Mouse (Mus musculus): ENCODE measurements around the gene Tsga10ip. TPM values are rescaled to one million over a fixed set of nuclear protein-coding genes. Genes with fewer than 3 reads are reported as not detected.

Gene Tsga10ip
- 2.0 TPM in 1 of 2 replicates, not detected in the other for polyA plus RNA-seq (2014; fragmentation: Nextera tagmentation; extraction: Ambion mirVana)

- ATAC-seq (ENCODE audit: insufficient number of reproducible peaks, insufficient read depth, low FRiP score, low read depth): no peak
- Histone ChIP-seq H3K9ac (replicated peaks; ENCODE audit: low read depth, low read length) (no peak within 1 kb of the TSS), H3K4me1 (ENCODE audit: control insufficient read depth, insufficient read depth, low read length) (peaks cover 5% of the 10 kb centered on the region; the same call in 1 of the 2 replicates), H3K36me3 (ENCODE audit: control insufficient read depth, insufficient read depth, low read length) (no peaks in the 10 kb centered on the region), H3K4me2 (replicated peaks; ENCODE audit: low read depth, low read length) (no peak within 1 kb of the TSS), H3K27ac (ENCODE audit: low read length) (no peak within 1 kb of the TSS), H3K27me3 (ENCODE audit: control insufficient read depth, insufficient read depth, low read length) (no peaks in the 10 kb centered on the region), H3K4me3 (ENCODE audit: low read depth, low read length) (no peak within 1 kb of the TSS), H3K9me3 (ENCODE audit: control insufficient read depth, low read depth, low read length) (no peaks in the 10 kb centered on the region)
- WGBS: 73% methylated on average over 8 of the region's 8 CpGs
Measured at GRCm38 (mm10) chr19:5402293-5402692, at the start of gene Tsga10ip. Gene Tsga10ip, minus strand, starts transcription at chr19:5402526.

GRCm38 (mm10) chr19:5451766-5452165, 49.4 kb upstream of the Tsga10ip start:
- H3K27me3 ChIP-seq (ENCODE audit: control insufficient read depth, insufficient read depth, low read length): peaks cover 10% of the 10 kb centered on the region
- peaks cover 34% of the 10 kb centered on the region for H3K4me1 ChIP-seq (ENCODE audit: control insufficient read depth, insufficient read depth, low read length)
- no peak overlapping the region for H3K9ac ChIP-seq (replicated peaks; ENCODE audit: low read depth, low read length)
- 79% methylated on average over 6 of the region's 6 CpGs for WGBS
- H3K27ac ChIP-seq (ENCODE audit: low read length): no peak overlapping the region
- H3K9me3 ChIP-seq (ENCODE audit: control insufficient read depth, low read depth, low read length): no peaks in the 10 kb centered on the region
- H3K4me2 ChIP-seq (replicated peaks; ENCODE audit: low read depth, low read length): no peak overlapping the region
- no peak overlapping the region for H3K4me3 ChIP-seq (ENCODE audit: low read depth, low read length)
- 0 out of 2 replicates have a peak, but pooled peaks cover 6% of the 10 kb centered on the region for H3K36me3 ChIP-seq (ENCODE audit: control insufficient read depth, insufficient read depth, low read length)
- no peak for ATAC-seq (ENCODE audit: insufficient number of reproducible peaks, insufficient read depth, low FRiP score, low read depth)

GRCm38 (mm10) chr19:5449673-5450072, 47.3 kb upstream of the Tsga10ip start:
- Histone ChIP-seq H3K36me3 (ENCODE audit: control insufficient read depth, insufficient read depth, low read length) (0 out of 2 replicates have a peak, but pooled peaks cover 6% of the 10 kb centered on the region), H3K4me3 (ENCODE audit: low read depth, low read length) (no peak overlapping the region), H3K9me3 (ENCODE audit: control insufficient read depth, low read depth, low read length) (no peaks in the 10 kb centered on the region), H3K27ac (ENCODE audit: low read length) (no peak overlapping the region), H3K4me2 (replicated peaks; ENCODE audit: low read depth, low read length) (no peak overlapping the region), H3K9ac (replicated peaks; ENCODE audit: low read depth, low read length) (no peak overlapping the region), H3K4me1 (ENCODE audit: control insufficient read depth, insufficient read depth, low read length) (peaks cover 16% of the 10 kb centered on the region), H3K27me3 (ENCODE audit: control insufficient read depth, insufficient read depth, low read length) (peaks cover 14% of the 10 kb centered on the region)
- ATAC-seq (ENCODE audit: insufficient number of reproducible peaks, insufficient read depth, low FRiP score, low read depth): no peak
- 81% methylated on average over 3 of the region's 3 CpGs for whole genome bisulfite sequencing

GRCm38 (mm10) chr19:5448354-5449150, 46.2 kb upstream of the Tsga10ip start:
- peaks cover 16% of the 10 kb centered on the region for H3K4me1 ChIP-seq (ENCODE audit: control insufficient read depth, insufficient read depth, low read length)
- H3K9ac ChIP-seq (replicated peaks; ENCODE audit: low read depth, low read length): no peak overlapping the region

GRCm38 (mm10) chr19:5447515-5448353, 45.4 kb upstream of the Tsga10ip start, which contains the start of gene Fosl1:
Gene Fosl1, plus strand, starts transcription at chr19:5447547.
- no peak within 1 kb of the TSS for H3K9ac ChIP-seq (replicated peaks; ENCODE audit: low read depth, low read length)
- no peak within 1 kb of the TSS for H3K27ac ChIP-seq (ENCODE audit: low read length)
- H3K4me2 ChIP-seq (replicated peaks; ENCODE audit: low read depth, low read length): peak within 1 kb of the TSS; percentile 99
- H3K36me3 ChIP-seq (ENCODE audit: control insufficient read depth, insufficient read depth, low read length): no peaks in the 10 kb centered on the region
- under 1% methylated on average over 70 of the region's 70 CpGs for WGBS
- ATAC-seq (ENCODE audit: insufficient number of reproducible peaks, insufficient read depth, low FRiP score, low read depth): peak; percentile 57; the same call in 1 of the 2 replicates
- H3K4me3 ChIP-seq (ENCODE audit: low read depth, low read length): peak within 1 kb of the TSS; percentile 47
- H3K9me3 ChIP-seq (ENCODE audit: control insufficient read depth, low read depth, low read length): no peaks in the 10 kb centered on the region
- peaks cover 16% of the 10 kb centered on the region for H3K4me1 ChIP-seq (ENCODE audit: control insufficient read depth, insufficient read depth, low read length)
- H3K27me3 ChIP-seq (ENCODE audit: control insufficient read depth, insufficient read depth, low read length): peaks cover 14% of the 10 kb centered on the region

More at GRCm38 (mm10) chr19:5448354-5449150, 46.2 kb upstream of the Tsga10ip start:
- H3K4me3 ChIP-seq (ENCODE audit: low read depth, low read length): peak overlapping the region; percentile 47
- H3K27ac ChIP-seq (ENCODE audit: low read length): no peak overlapping the region
- H3K4me2 ChIP-seq (replicated peaks; ENCODE audit: low read depth, low read length): peak overlapping the region; percentile 99
- WGBS: 7% methylated on average over 36 of the region's 36 CpGs
- no peaks in the 10 kb centered on the region for H3K36me3 ChIP-seq (ENCODE audit: control insufficient read depth, insufficient read depth, low read length)
- H3K27me3 ChIP-seq (ENCODE audit: control insufficient read depth, insufficient read depth, low read length): peaks cover 14% of the 10 kb centered on the region
- ATAC-seq (ENCODE audit: insufficient number of reproducible peaks, insufficient read depth, low FRiP score, low read depth): no peak
- H3K9me3 ChIP-seq (ENCODE audit: control insufficient read depth, low read depth, low read length): no peaks in the 10 kb centered on the region

GRCm38 (mm10) chr19:5445747-5446146, 43.4 kb upstream of the Tsga10ip start:
- Histone ChIP-seq H3K9ac (replicated peaks; ENCODE audit: low read depth, low read length) (no peak overlapping the region), H3K27me3 (ENCODE audit: control insufficient read depth, insufficient read depth, low read length) (peaks cover 14% of the 10 kb centered on the region), H3K4me1 (ENCODE audit: control insufficient read depth, insufficient read depth, low read length) (peaks cover 16% of the 10 kb centered on the region), H3K4me3 (ENCODE audit: low read depth, low read length) (no peak overlapping the region), H3K4me2 (replicated peaks; ENCODE audit: low read depth, low read length) (no peak overlapping the region), H3K27ac (ENCODE audit: low read length) (no peak overlapping the region), H3K9me3 (ENCODE audit: control insufficient read depth, low read depth, low read length) (no peaks in the 10 kb centered on the region), H3K36me3 (ENCODE audit: control insufficient read depth, insufficient read depth, low read length) (no peaks in the 10 kb centered on the region)
- ATAC-seq (ENCODE audit: insufficient number of reproducible peaks, insufficient read depth, low FRiP score, low read depth): no peak
- 89% methylated on average over 5 of the region's 5 CpGs for WGBS

GRCm38 (mm10) chr19:5444954-5445353, 42.6 kb upstream of the Tsga10ip start:
- Histone ChIP-seq H3K4me1 (ENCODE audit: control insufficient read depth, insufficient read depth, low read length) (peaks cover 16% of the 10 kb centered on the region), H3K9me3 (ENCODE audit: control insufficient read depth, low read depth, low read length) (0 out of 2 replicates have a peak, but pooled peaks cover 5% of the 10 kb centered on the region), H3K9ac (replicated peaks; ENCODE audit: low read depth, low read length) (no peak overlapping the region), H3K27ac (ENCODE audit: low read length) (no peak overlapping the region), H3K36me3 (ENCODE audit: control insufficient read depth, insufficient read depth, low read length) (no peaks in the 10 kb centered on the region), H3K4me3 (ENCODE audit: low read depth, low read length) (no peak overlapping the region), H3K4me2 (replicated peaks; ENCODE audit: low read depth, low read length) (no peak overlapping the region), H3K27me3 (ENCODE audit: control insufficient read depth, insufficient read depth, low read length) (peaks cover 14% of the 10 kb centered on the region)
- ATAC-seq (ENCODE audit: insufficient number of reproducible peaks, insufficient read depth, low FRiP score, low read depth): no peak
- WGBS: 19% methylated on average over 7 of the region's 7 CpGs

- Histone ChIP-seq H3K27ac (ENCODE audit: low read length) (no peak overlapping the region), H3K9me3 (ENCODE audit: control insufficient read depth, low read depth, low read length) (0 out of 2 replicates have a peak, but pooled peaks cover 5% of the 10 kb centered on the region), H3K4me2 (replicated peaks; ENCODE audit: low read depth, low read length) (no peak overlapping the region), H3K4me3 (ENCODE audit: low read depth, low read length) (no peak overlapping the region), H3K4me1 (ENCODE audit: control insufficient read depth, insufficient read depth, low read length) (peaks cover 16% of the 10 kb centered on the region), H3K27me3 (ENCODE audit: control insufficient read depth, insufficient read depth, low read length) (peaks cover 14% of the 10 kb centered on the region), H3K9ac (replicated peaks; ENCODE audit: low read depth, low read length) (no peak overlapping the region), H3K36me3 (ENCODE audit: control insufficient read depth, insufficient read depth, low read length) (no peaks in the 10 kb centered on the region)
- 58% methylated on average over 9 of the region's 9 CpGs for WGBS
- no peak for ATAC-seq (ENCODE audit: insufficient number of reproducible peaks, insufficient read depth, low FRiP score, low read depth)
Measured at GRCm38 (mm10) chr19:5444371-5444908, 42.1 kb upstream of the Tsga10ip start.
